Mouse (Mus musculus) heart, embryonic 11.5 days (tissue): ENCODE measurements at regions not wholly inside any gene's neighbourhood (a gene's known extent, or its start where the extent isn't known, plus 50 kb on each side); places are given as distances from the start of the nearest gene placed in this dataset.

Experiments
- ATAC-seq: fragments of 200-750 bp; cut with Nextera tagmentation; replicated peaks from 2 replicates; pipeline ENCODE4 v1.8.0; 2017; ENCODE audit warnings: moderate library complexity; ENCODE audit not compliant: insufficient number of reproducible peaks, low FRiP score, low TSS enrichment
- H3K27ac ChIP-seq: fragments of 300-500 bp; sonication (generic); 2 replicates; pipeline ENCODE4 v1.5.1; 2014; ENCODE audit warnings: mild to moderate bottlenecking, low read depth, low read length
- H3K27me3 ChIP-seq: fragments of 300-500 bp; sonication (generic); 2 replicates; pipeline ENCODE4 v1.6.1; 2014; ENCODE audit warnings: mild to moderate bottlenecking, low read length, mixed read lengths; ENCODE audit not compliant: control insufficient read depth, insufficient read depth
- H3K36me3 ChIP-seq: fragments of 300-500 bp; sonication (generic); 2 replicates; pipeline ENCODE4 v1.6.1; 2014; ENCODE audit warnings: mild to moderate bottlenecking, low read length, moderate library complexity, mixed read lengths; ENCODE audit not compliant: control insufficient read depth, insufficient read depth
- H3K4me1 ChIP-seq: fragments of 300-500 bp; sonication (generic); 2 replicates; pipeline ENCODE4 v1.6.1; 2014; ENCODE audit warnings: low read length; ENCODE audit not compliant: control insufficient read depth, insufficient read depth
- H3K4me2 ChIP-seq: fragments of 300-500 bp; sonication (generic); 2 replicates; pipeline ENCODE4 v1.6.1; 2014; ENCODE audit warnings: mild to moderate bottlenecking, moderate library complexity
- H3K4me3 ChIP-seq: fragments of 300-500 bp; sonication (generic); 2 replicates; pipeline ENCODE4 v1.5.1; 2014; ENCODE audit warnings: low read depth, low read length
- H3K9ac ChIP-seq: fragments of 300-500 bp; sonication (generic); 2 replicates; pipeline ENCODE4 v1.6.1; 2014; ENCODE audit warnings: mild to moderate bottlenecking, low read depth, low read length, moderate library complexity
- H3K9me3 ChIP-seq: fragments of 300-500 bp; sonication (generic); replicated peaks from 2 replicates; pipeline ENCODE4 v1.6.1; 2016; ENCODE audit warnings: low read length; ENCODE audit not compliant: control insufficient read depth
- WGBS: fragments of 180-500 bp; shearing (Covaris S2); extraction: QIAGEN DNeasy Blood & Tissue Kit; methylation state at CpG from one replicate; pipeline ENCODE4 v1.1.7; 2014; ENCODE audit not compliant: insufficient replicate concordance; 5-methylcytosine and 5-hydroxymethylcytosine counted together

GRCm38 (mm10) chr12:54309874-54310273, 106.2 kb upstream of the Egln3 start:
- Histone ChIP-seq H3K36me3 (no peaks in the 10 kb centered on the region), H3K4me3 (no peak overlapping the region), H3K9ac (no peak overlapping the region), H3K27me3 (peaks cover 4% of the 10 kb centered on the region; the same call in 1 of the 2 replicates), H3K9me3 (no peaks in the 10 kb centered on the region), H3K4me1 (peaks cover 7% of the 10 kb centered on the region; the same call in 1 of the 2 replicates), H3K27ac (no peak overlapping the region), H3K4me2 (no peak overlapping the region)
- WGBS: 74% methylated on average over 4 of the region's 4 CpGs
- ATAC-seq: no peak

GRCm38 (mm10) chr12:54309219-54309618, 105.6 kb upstream of the Egln3 start:
- Histone ChIP-seq H3K4me1 (peaks cover 7% of the 10 kb centered on the region; the same call in 1 of the 2 replicates), H3K27ac (no peak overlapping the region), H3K9ac (no peak overlapping the region), H3K4me2 (no peak overlapping the region), H3K27me3 (peaks cover 4% of the 10 kb centered on the region; the same call in 1 of the 2 replicates), H3K4me3 (no peak overlapping the region), H3K9me3 (no peaks in the 10 kb centered on the region), H3K36me3 (no peaks in the 10 kb centered on the region)
- WGBS: 80% methylated on average over 6 of the region's 6 CpGs
- no peak for ATAC-seq

GRCm38 (mm10) chr12:54305135-54305630, 101.5 kb upstream of the Egln3 start:
- no peaks in the 10 kb centered on the region for H3K27me3 ChIP-seq
- no peak for ATAC-seq
- H3K27ac ChIP-seq: no peak overlapping the region
- no peaks in the 10 kb centered on the region for H3K9me3 ChIP-seq
- no peaks in the 10 kb centered on the region for H3K4me1 ChIP-seq
- no peak overlapping the region for H3K4me3 ChIP-seq
- H3K4me2 ChIP-seq: no peak overlapping the region
- H3K36me3 ChIP-seq: no peaks in the 10 kb centered on the region
- no peak overlapping the region for H3K9ac ChIP-seq
- 81% methylated on average over 9 of the region's 9 CpGs for WGBS

- WGBS: 76% methylated on average over 8 of the region's 8 CpGs
Measured at GRCm38 (mm10) chr12:54303746-54304145, 100.1 kb upstream of the Egln3 start.

GRCm38 (mm10) chr12:54299506-54299905, 95.8 kb upstream of the Egln3 start:
- Histone ChIP-seq H3K4me1 (no peaks in the 10 kb centered on the region), H3K27ac (no peak overlapping the region), H3K9me3 (no peaks in the 10 kb centered on the region), H3K36me3 (no peaks in the 10 kb centered on the region), H3K4me2 (no peak overlapping the region), H3K4me3 (no peak overlapping the region), H3K9ac (no peak overlapping the region), H3K27me3 (no peaks in the 10 kb centered on the region)
- no peak for ATAC-seq
- WGBS: 51% methylated on average over 5 of the region's 5 CpGs

More at GRCm38 (mm10) chr12:54303746-54304145, 100.1 kb upstream of the Egln3 start:
- Histone ChIP-seq H3K36me3 (no peaks in the 10 kb centered on the region), H3K4me1 (no peaks in the 10 kb centered on the region), H3K27me3 (no peaks in the 10 kb centered on the region), H3K4me3 (no peak overlapping the region), H3K9me3 (no peaks in the 10 kb centered on the region), H3K9ac (no peak overlapping the region), H3K4me2 (no peak overlapping the region), H3K27ac (no peak overlapping the region)
- no peak for ATAC-seq

- 59% methylated on average over 2 of the region's 2 CpGs for WGBS
- Histone ChIP-seq H3K4me1 (no peaks in the 10 kb centered on the region), H3K27ac (no peak overlapping the region), H3K4me2 (no peak overlapping the region), H3K27me3 (no peaks in the 10 kb centered on the region), H3K9ac (no peak overlapping the region), H3K9me3 (no peaks in the 10 kb centered on the region), H3K4me3 (no peak overlapping the region), H3K36me3 (no peaks in the 10 kb centered on the region)
- ATAC-seq: no peak
Measured at GRCm38 (mm10) chr12:54293248-54293647, 89.6 kb upstream of the Egln3 start.

- no peaks in the 10 kb centered on the region for H3K9me3 ChIP-seq
- H3K36me3 ChIP-seq: no peaks in the 10 kb centered on the region
- no peak for ATAC-seq
- H3K4me3 ChIP-seq: no peak overlapping the region
- no peak overlapping the region for H3K27ac ChIP-seq
- H3K4me2 ChIP-seq: no peak overlapping the region
- 82% methylated on average over 2 of the region's 2 CpGs for WGBS
- peaks cover 9% of the 10 kb centered on the region for H3K4me1 ChIP-seq
- no peaks in the 10 kb centered on the region for H3K27me3 ChIP-seq
- no peak overlapping the region for H3K9ac ChIP-seq
Measured at GRCm38 (mm10) chr12:54290311-54290710, 86.7 kb upstream of the Egln3 start.

GRCm38 (mm10) chr12:54288747-54289146, 85.1 kb upstream of the Egln3 start:
- Histone ChIP-seq H3K27ac (no peak overlapping the region), H3K4me3 (no peak overlapping the region), H3K4me1 (peaks cover 9% of the 10 kb centered on the region), H3K9me3 (no peaks in the 10 kb centered on the region), H3K27me3 (no peaks in the 10 kb centered on the region), H3K4me2 (no peak overlapping the region), H3K36me3 (no peaks in the 10 kb centered on the region), H3K9ac (no peak overlapping the region)
- ATAC-seq: no peak
- WGBS: 75% methylated on average over 4 of the region's 4 CpGs

- H3K27ac ChIP-seq: no peak overlapping the region
Measured at GRCm38 (mm10) chr12:54288041-54288502, 84.4 kb upstream of the Egln3 start.

More at GRCm38 (mm10) chr12:54288041-54288502, 84.4 kb upstream of the Egln3 start:
- Histone ChIP-seq H3K9ac (no peak overlapping the region), H3K36me3 (no peaks in the 10 kb centered on the region), H3K4me2 (no peak overlapping the region), H3K9me3 (no peaks in the 10 kb centered on the region), H3K27me3 (no peaks in the 10 kb centered on the region), H3K4me1 (peaks cover 9% of the 10 kb centered on the region), H3K4me3 (no peak overlapping the region)
- ATAC-seq: no peak
- 84% methylated on average over 6 of the region's 6 CpGs for WGBS
